Mouse (Mus musculus) frontal cortex, postnatal 10 days (tissue): ENCODE measurements at regions not wholly inside any gene's neighbourhood (a gene's known extent, or its start where the extent isn't known, plus 50 kb on each side); places are given as distances from the start of the nearest gene placed in this dataset.

Source experiments
- DNase-seq, 2 experiments: peaks; one replicate each; pipeline ENCODE4 v3.0.0; 2022; ENCODE audit warnings: low spot score in 2 of 2, mixed read lengths in 1 of 2

- DNase-seq: no peak
Measured at GRCm38 (mm10) chr13:16669281-16669680, 657.6 kb downstream of the Inhba start.

- DNase-seq: no peak
Measured at GRCm38 (mm10) chr13:16670047-16670733, 658.5 kb downstream of the Inhba start.

DNA sequence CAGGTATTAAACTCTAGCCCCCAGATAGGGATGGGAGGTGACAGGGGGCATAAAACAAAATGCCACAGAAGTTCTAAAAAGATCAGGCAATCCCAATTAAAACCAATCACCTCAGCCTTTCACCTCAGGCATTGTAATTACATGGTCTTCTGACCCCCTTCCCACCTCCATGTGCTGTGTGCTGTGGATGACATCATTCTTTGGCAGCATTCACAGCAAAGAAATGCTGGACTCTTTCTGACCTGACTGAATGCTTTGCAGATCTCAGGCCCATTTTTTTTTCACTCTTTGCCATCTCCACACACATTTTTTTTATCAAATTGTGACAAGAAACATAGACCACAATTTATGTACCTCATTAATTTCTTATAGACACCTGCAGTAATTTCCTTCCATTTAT lies 659.1 kb downstream of the Inhba start:
- no peak for DNase-seq

DNA sequence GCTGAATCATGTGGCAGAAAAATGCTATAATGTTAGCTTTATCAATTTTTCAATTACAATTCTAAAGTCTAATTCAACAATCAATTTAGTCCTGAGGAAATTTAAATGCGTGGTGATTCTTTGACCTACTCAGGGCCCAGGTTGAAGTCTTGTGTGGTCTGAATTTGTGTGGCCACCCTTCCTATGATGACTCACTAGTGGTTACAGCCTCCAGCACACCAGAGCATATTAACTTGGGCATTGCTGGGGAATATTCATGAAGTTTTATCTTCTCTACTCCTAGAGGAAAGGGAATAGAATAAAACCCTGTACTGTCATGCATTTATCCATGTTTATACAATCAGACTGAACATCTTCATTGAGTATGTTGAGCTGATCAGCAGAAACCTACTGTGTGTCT lies 665.2 kb downstream of the Inhba start:
- no peak for DNase-seq

- no peak for DNase-seq
Measured at GRCm38 (mm10) chr13:16678246-16679024, 666.8 kb downstream of the Inhba start.

DNA sequence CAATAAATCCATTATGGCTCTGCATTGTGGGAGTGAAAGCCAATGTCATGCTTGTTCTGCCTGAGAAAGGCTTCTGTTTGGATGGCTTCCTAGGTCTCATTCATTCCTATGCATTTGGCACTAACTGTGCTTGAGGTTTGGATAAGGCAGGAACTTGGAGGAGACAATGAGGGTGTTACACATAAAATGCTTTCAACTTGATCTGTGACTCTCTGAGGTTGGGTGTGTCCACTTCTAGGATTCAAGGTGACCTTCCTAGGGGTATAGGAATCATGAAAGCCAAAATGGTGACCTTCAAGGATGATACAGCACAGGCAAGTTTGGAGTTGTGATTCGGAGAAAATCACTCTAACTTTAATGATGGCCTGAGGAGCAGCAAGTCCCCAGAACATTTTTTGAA lies 682.5 kb downstream of the Inhba start:
- DNase-seq: no peak

DNA sequence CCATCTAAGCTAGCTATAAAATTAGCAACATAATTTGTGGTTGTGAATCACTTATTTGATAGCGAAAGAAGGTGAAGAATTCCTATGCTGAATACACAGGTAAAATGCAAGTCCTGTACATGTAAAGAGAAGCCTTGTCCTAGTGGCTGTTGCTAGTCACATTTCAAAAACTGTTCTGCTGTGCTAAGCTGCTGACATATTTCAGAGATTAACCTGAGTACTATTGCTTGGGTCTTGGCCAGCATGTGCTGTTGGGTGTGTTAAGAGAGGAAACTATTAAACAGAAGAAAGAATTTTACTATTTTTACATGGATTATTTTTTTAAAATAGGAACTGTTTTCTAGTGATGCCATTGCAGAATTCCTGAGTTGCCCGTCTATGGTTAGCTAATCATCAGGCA lies 689.3 kb downstream of the Inhba start:
- no peak for DNase-seq

GRCm38 (mm10) chr13:16702138-16702537 lies 690.5 kb downstream of the Inhba start:
- no peak for DNase-seq

DNA sequence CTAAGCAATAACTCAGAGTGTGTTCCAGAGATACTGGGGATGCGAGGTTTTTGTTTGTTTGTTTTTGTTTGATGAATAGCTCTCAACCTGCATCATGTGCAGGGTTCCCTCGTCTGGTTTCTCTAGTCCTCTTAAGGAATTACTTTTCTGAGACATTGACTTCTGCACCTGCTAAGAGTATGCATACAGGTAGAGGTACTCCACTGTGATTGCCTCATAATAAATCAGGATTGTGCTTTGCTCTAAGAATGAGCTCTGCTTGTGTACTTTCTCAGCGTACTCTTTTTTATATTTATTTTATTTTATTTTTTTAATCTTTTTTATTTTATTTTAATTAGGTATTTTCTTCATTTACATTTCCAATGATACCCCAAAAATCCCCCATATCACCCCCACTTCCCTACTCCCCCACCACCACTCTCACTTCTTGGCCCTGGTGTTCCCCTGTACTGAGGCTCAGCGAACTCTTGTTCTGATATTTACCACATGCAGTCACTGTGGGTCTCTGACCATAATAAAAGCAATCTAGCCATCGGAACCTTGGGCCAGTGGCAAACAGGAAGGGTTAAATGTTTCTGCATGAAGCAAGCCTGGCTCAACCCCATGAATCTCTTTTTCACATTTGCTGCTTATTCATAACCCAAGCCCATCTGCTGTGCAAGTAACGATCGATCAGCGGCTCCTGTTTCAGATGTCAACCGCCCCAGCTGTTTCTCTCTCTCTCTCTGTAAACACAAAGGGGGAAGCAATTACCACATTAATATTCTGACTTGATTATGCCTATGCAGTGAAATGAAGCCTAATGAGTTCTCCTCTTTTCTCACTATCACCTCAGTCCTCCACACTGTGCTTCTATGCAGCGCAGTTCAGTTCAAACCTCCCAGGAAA lies 693.8 kb downstream of the Inhba start:
- DNase-seq: no peak

DNA sequence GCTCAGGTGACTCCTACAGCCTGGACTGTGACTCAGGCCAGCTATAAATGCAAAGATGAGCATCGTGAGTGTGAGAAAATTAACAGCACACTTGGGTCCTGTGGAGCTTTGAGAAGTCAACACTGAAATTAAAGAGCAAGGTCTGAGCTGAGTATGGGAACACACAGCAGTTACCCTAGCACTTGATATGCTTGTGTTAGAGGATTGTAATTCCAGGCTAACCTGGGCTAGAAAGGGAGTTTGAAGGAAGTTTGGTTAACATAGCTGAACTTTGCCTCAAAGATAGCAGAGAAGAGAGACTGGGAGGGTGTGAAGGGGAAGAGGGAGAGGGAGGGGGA lies 694.4 kb downstream of the Inhba start:
- no peak for DNase-seq

- no peak for DNase-seq
Measured at GRCm38 (mm10) chr13:16715296-16715960, 703.8 kb downstream of the Inhba start.

- DNase-seq: no peak
Measured at GRCm38 (mm10) chr13:16716340-16716739, 704.7 kb downstream of the Inhba start.

GRCm38 (mm10) chr13:16716796-16717749 lies 705.4 kb downstream of the Inhba start:
- DNase-seq: no peak

DNA sequence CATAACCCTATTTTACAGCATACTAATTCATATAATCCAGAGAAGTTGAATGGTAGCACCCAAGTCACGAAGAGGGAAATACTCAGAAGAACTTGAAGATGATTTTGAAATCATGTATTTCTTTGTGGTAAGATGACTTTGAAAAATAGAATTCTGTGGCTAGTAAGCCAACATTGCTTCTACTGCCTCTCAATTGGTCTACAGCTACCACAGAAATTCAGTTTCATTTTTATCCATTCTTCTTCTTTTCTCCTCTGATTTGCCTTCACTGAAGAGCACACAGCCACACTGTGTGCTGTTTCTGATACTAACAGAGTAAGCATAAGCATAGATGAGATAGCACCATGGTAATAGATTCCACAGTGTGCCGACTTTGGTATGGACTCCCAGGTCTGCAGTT lies 708.4 kb downstream of the Inhba start:
- no peak for DNase-seq

DNA sequence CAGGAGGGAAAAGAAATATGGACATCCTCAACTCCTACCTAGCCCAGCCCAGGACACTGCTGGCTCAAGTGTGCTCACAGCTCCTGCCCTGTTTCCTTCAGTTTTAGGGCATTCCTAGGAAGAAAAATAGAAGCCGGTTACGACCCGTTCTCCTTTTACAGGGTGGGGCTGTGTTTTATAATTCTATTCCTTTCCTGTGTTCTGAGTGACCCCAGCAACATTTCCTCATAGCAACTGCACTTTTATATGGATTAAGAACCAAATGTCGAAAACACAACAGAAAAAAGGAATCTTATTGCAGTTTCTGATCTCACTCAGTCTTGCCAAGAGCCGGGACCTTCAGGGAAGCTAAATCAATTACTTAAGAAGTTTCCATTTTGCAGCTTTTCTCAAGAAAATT lies 713.7 kb downstream of the Inhba start:
- no peak for DNase-seq

GRCm38 (mm10) chr13:16738313-16738712 lies 726.7 kb downstream of the Inhba start:
- no peak for DNase-seq

GRCm38 (mm10) chr13:16739563-16739962 lies 727.9 kb downstream of the Inhba start:
- DNase-seq: no peak

DNA sequence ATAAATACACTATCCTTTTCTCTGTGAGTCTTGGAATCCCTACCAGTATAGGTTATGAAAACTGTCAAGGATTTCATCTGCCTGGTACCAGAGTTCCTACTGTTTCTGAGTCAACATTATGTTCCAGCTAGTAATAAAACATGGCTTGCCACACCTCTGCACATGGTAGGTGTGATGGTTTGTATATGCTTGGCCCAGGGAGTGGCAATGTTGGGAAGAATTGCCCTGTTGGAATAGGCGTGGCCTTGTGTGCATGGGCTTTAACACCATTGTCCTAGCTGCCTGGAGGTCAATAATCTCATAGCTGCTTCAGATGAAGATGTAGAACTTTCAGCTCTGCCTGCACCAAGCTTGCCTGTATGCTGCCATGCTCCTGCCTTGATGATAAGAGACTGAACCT lies 732.6 kb downstream of the Inhba start:
- no peak for DNase-seq

DNA sequence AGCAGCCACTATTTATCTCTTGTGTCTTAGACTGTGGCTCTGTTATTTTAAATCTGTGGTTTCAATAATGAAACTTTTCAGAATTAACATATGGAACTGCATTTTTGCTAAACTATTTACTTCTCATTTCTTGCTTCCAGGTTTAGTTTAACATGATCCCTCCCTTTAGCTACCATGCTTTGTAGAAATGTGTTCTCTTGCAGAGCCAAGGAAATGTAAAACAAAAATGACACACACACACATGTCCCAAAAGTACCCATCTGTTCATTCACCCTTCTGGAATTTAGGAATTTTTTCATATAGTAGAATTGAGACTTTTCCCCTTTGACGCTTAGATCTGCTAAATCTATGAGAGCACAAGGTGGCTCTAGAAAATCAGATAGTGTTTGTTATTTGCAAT lies 734.0 kb downstream of the Inhba start:
- DNase-seq: no peak

GRCm38 (mm10) chr13:16746451-16746850 lies 734.8 kb downstream of the Inhba start:
- no peak for DNase-seq

- DNase-seq: no peak
Measured at GRCm38 (mm10) chr13:16756264-16756663, 744.6 kb downstream of the Inhba start.
